Comparison of ENCODE assay signal across 7 mouse cellular contexts in genomic region chr11:24414804-24415203, GRCm38 (mm10).
DNase-seq lines count a peak whose midpoint lies in the region; ATAC-seq and TF ChIP-seq lines count a peak whose summit lies in the region.

No protein-coding gene starts in this region.

- no peak overlapping the region for H3K27ac ChIP-seq in kidney, embryonic 16.5 days (ENCODE audit: low read length)
- H3K27ac ChIP-seq in thymus, adult 2 months (ENCODE audit: control insufficient read depth, insufficient read depth, low read length), result no peak overlapping the region

- peaks cover 5% of the 10 kb centered on the region for H3K9me3 ChIP-seq in kidney, embryonic 16.5 days (ENCODE audit: low read length)

- peak; percentile 1 to 18 for DNase-seq in kidney, adult 8-10 months
- peak; percentile 30 for DNase-seq in thymus, adult 2 months
- no peak for DNase-seq in thymus, postnatal 25 days
- DNase-seq in embryo, embryonic 10.5 days (ENCODE audit: low spot score), result peak; percentile 65
- DNase-seq in adipocyte (ENCODE audit: low spot score), result no peak
- no peak for DNase-seq in urinary bladder, adult 2 months (ENCODE audit: low spot score)

- TF ChIP-seq CTCF in thymus, adult 2 months (IDR thresholded peaks at IDR 0.05; ENCODE audit: borderline replicate concordance, control insufficient read depth, extremely low read depth, insufficient read depth, low read length, poor library complexity), result no peak

- no peaks in the 10 kb centered on the region for H3K4me1 ChIP-seq in kidney, embryonic 16.5 days (ENCODE audit: insufficient read depth, low read length)
- H3K4me1 ChIP-seq in thymus, adult 2 months (replicated peaks; ENCODE audit: control insufficient read depth, insufficient read depth, low read length), result no peaks in the 10 kb centered on the region

- ATAC-seq in kidney, embryonic 16.5 days (ENCODE audit: low FRiP score, low TSS enrichment), result no peak

- TF ChIP-seq POLR2A in thymus, adult 2 months (IDR thresholded peaks at IDR 0.05; ENCODE audit: control insufficient read depth, extremely low read depth, insufficient read depth, low read length, poor library complexity), result no peak

- H3K4me3 ChIP-seq in kidney, embryonic 16.5 days (ENCODE audit: low read length), result no peak overlapping the region
- H3K4me3 ChIP-seq in thymus, adult 2 months (ENCODE audit: control insufficient read depth, insufficient read depth, low read length), result no peak overlapping the region

- H3K9ac ChIP-seq in kidney, embryonic 16.5 days (replicated peaks; ENCODE audit: low read length), result no peak overlapping the region

- no peaks in the 10 kb centered on the region for H3K27me3 ChIP-seq in kidney, embryonic 16.5 days (ENCODE audit: insufficient read depth, low read length)
- no peaks in the 10 kb centered on the region for H3K27me3 ChIP-seq in thymus, adult 2 months (ENCODE audit: control insufficient read depth, insufficient read depth, low read length)

- no peaks in the 10 kb centered on the region for H3K36me3 ChIP-seq in kidney, embryonic 16.5 days (ENCODE audit: insufficient read depth, low read length)
- no peaks in the 10 kb centered on the region for H3K36me3 ChIP-seq in thymus, adult 2 months (ENCODE audit: control insufficient read depth, insufficient read depth, low read length)

- no peak overlapping the region for H3K4me2 ChIP-seq in kidney, embryonic 16.5 days (replicated peaks; ENCODE audit: low read depth, low read length)

Comparison
In these comparisons a context has a peak if more than half of its experiments do, and no peak if none do; other contexts are left out.
1. DNase-seq: peak in kidney, adult 8-10 months (2 of 2), thymus, adult 2 months (single experiment) and embryo, embryonic 10.5 days (single experiment); none in thymus, postnatal 25 days (single experiment), adipocyte (single experiment) and urinary bladder, adult 2 months (single experiment).